Mouse (Mus musculus) hindbrain, embryonic 14.5 days (tissue): Measurements from ENCODE around the gene Qpct. TPM values are rescaled to one million over a fixed set of nuclear protein-coding genes. Genes with fewer than 3 reads are reported as not detected.
A peak's percentile ranks its signal among the peaks of the same experiment; 100 is the strongest.

Source experiments
- ATAC-seq: fragments of 200-750 bp; cut with Nextera tagmentation; 2 replicates; pipeline ENCODE4 v1.8.0; 2017; ENCODE audit warnings: moderate number of reproducible peaks, mild to moderate bottlenecking, moderate TSS enrichment, moderate library complexity; ENCODE audit not compliant: low FRiP score
- DNase-seq: peaks from one replicate; pipeline ENCODE4 v3.0.0-alpha.2; 2015; ENCODE audit warnings: low spot score
- H3K27ac ChIP-seq: fragments of 300-500 bp; sonication (generic); 2 replicates; pipeline ENCODE4 v1.5.1; 2014; ENCODE audit warnings: mild to moderate bottlenecking, moderate library complexity
- H3K27me3 ChIP-seq: fragments of 300-500 bp; sonication (generic); 2 replicates; pipeline ENCODE4 v1.6.1; 2014; ENCODE audit warnings: mild to moderate bottlenecking, low read length, mixed read lengths; ENCODE audit not compliant: control insufficient read depth, insufficient read depth
- H3K36me3 ChIP-seq: fragments of 300-500 bp; sonication (generic); replicated peaks from 2 replicates; pipeline ENCODE4 v1.6.1; 2014; ENCODE audit not compliant: control insufficient read depth, insufficient read depth
- H3K4me1 ChIP-seq: fragments of 300-500 bp; sonication (generic); replicated peaks from 2 replicates; pipeline ENCODE4 v1.6.1; 2014; ENCODE audit warnings: antibody characterized with exemption, low read length, mixed read lengths; ENCODE audit not compliant: control insufficient read depth, insufficient read depth
- H3K4me2 ChIP-seq: fragments of 300-500 bp; sonication (generic); replicated peaks from 2 replicates; pipeline ENCODE4 v1.6.1; 2014; ENCODE audit warnings: mild to moderate bottlenecking, moderate library complexity
- H3K4me3 ChIP-seq: fragments of 300-500 bp; sonication (generic); replicated peaks from 2 replicates; pipeline ENCODE4 v1.5.1; 2014; ENCODE audit warnings: mild to moderate bottlenecking, low read length
- H3K9ac ChIP-seq: fragments of 300-500 bp; sonication (generic); 2 replicates; pipeline ENCODE4 v1.6.1; 2014
- H3K9me3 ChIP-seq: fragments of 300-500 bp; sonication (generic); 2 replicates; pipeline ENCODE4 v1.6.1; 2016; ENCODE audit warnings: low read length; ENCODE audit not compliant: control insufficient read depth
- WGBS: fragments of 180-500 bp; shearing (Covaris S2); extraction: QIAGEN DNeasy Blood & Tissue Kit; methylation state at CpG from one replicate; pipeline ENCODE4 v1.1.7; 2014; 5-methylcytosine and 5-hydroxymethylcytosine counted together
- polyA plus RNA-seq: library from polyadenylated mRNA; unstranded; fragments of >200 nt; fragmentation: Nextera tagmentation; extraction: Ambion mirVana; gene quantifications from 2 replicates; pipeline ENCODE4 v1.2.1, GENCODE M21; 2014

Gene Qpct
- polyA plus RNA-seq, 1 experiment from 2014 or later = 22.8 TPM

- peaks cover 6% of the 10 kb centered on the region; the same call in 1 of the 2 replicates for H3K4me1 ChIP-seq
- no peak overlapping the region for H3K4me3 ChIP-seq
- peaks cover 11% of the 10 kb centered on the region for H3K27me3 ChIP-seq
- H3K27ac ChIP-seq = no peak overlapping the region
- DNase-seq = no peak
- 84% methylated on average over 4 of the region's 4 CpGs for WGBS
- H3K4me2 ChIP-seq = no peak overlapping the region
- no peak overlapping the region for H3K9ac ChIP-seq
- H3K9me3 ChIP-seq = no peaks in the 10 kb centered on the region
- no peak for ATAC-seq
- H3K36me3 ChIP-seq = no peaks in the 10 kb centered on the region
Measured at GRCm38 (mm10) chr17:79024544-79024943, 27.2 kb upstream of the Qpct start.

GRCm38 (mm10) chr17:79029226-79029625 lies 22.5 kb upstream of the Qpct start:
- Histone ChIP-seq H3K4me2 (no peak overlapping the region), H3K4me3 (no peak overlapping the region), H3K36me3 (no peaks in the 10 kb centered on the region), H3K4me1 (no peaks in the 10 kb centered on the region), H3K9ac (no peak overlapping the region), H3K27ac (no peak overlapping the region), H3K27me3 (no peaks in the 10 kb centered on the region), H3K9me3 (no peaks in the 10 kb centered on the region)
- WGBS = 87% methylated on average over 3 of the region's 3 CpGs
- no peak for ATAC-seq
- DNase-seq = no peak

GRCm38 (mm10) chr17:79031569-79031968 lies 20.1 kb upstream of the Qpct start:
- no peak overlapping the region for H3K4me2 ChIP-seq
- 88% methylated on average over 5 of the region's 5 CpGs for WGBS
- no peak overlapping the region for H3K4me3 ChIP-seq
- ATAC-seq = no peak
- no peak overlapping the region for H3K9ac ChIP-seq
- no peaks in the 10 kb centered on the region for H3K27me3 ChIP-seq
- H3K27ac ChIP-seq = no peak overlapping the region
- no peaks in the 10 kb centered on the region for H3K9me3 ChIP-seq
- H3K4me1 ChIP-seq = no peaks in the 10 kb centered on the region
- no peak for DNase-seq
- H3K36me3 ChIP-seq = no peaks in the 10 kb centered on the region

GRCm38 (mm10) chr17:79032782-79033181 lies 18.9 kb upstream of the Qpct start:
- WGBS = 84% methylated on average over 4 of the region's 4 CpGs
- Histone ChIP-seq H3K9ac (no peak overlapping the region), H3K27ac (no peak overlapping the region), H3K36me3 (no peaks in the 10 kb centered on the region), H3K4me1 (no peaks in the 10 kb centered on the region), H3K4me2 (no peak overlapping the region), H3K9me3 (no peaks in the 10 kb centered on the region), H3K27me3 (no peaks in the 10 kb centered on the region), H3K4me3 (no peak overlapping the region)
- no peak for DNase-seq
- ATAC-seq = no peak

GRCm38 (mm10) chr17:79039660-79040059 lies 12.0 kb upstream of the Qpct start:
- Histone ChIP-seq H3K9me3 (no peaks in the 10 kb centered on the region), H3K27ac (no peak overlapping the region), H3K4me1 (no peaks in the 10 kb centered on the region), H3K4me2 (no peak overlapping the region), H3K36me3 (no peaks in the 10 kb centered on the region), H3K27me3 (no peaks in the 10 kb centered on the region), H3K9ac (no peak overlapping the region), H3K4me3 (no peak overlapping the region)
- no peak for DNase-seq
- no peak for ATAC-seq

GRCm38 (mm10) chr17:79043705-79044104 lies 8.0 kb upstream of the Qpct start:
- no peaks in the 10 kb centered on the region for H3K36me3 ChIP-seq
- 95% methylated on average over 2 of the region's 2 CpGs for WGBS
- H3K9me3 ChIP-seq = no peaks in the 10 kb centered on the region
- no peak overlapping the region for H3K9ac ChIP-seq
- H3K4me3 ChIP-seq = no peak overlapping the region
- no peak overlapping the region for H3K4me2 ChIP-seq
- no peak for ATAC-seq
- H3K27me3 ChIP-seq = no peaks in the 10 kb centered on the region
- DNase-seq = no peak
- H3K27ac ChIP-seq = no peak overlapping the region
- no peaks in the 10 kb centered on the region for H3K4me1 ChIP-seq

- Histone ChIP-seq H3K4me3 (peak overlapping the region; percentile 56), H3K27me3 (no peaks in the 10 kb centered on the region), H3K9ac (peak overlapping the region; percentile 59), H3K4me1 (no peaks in the 10 kb centered on the region), H3K9me3 (no peaks in the 10 kb centered on the region), H3K36me3 (no peaks in the 10 kb centered on the region), H3K27ac (peak overlapping the region; percentile 46), H3K4me2 (peak overlapping the region; percentile 70)
- peak; percentile 93 for ATAC-seq
- peak; percentile 71 for DNase-seq
- 0% methylated on average over 45 of the region's 45 CpGs for WGBS
Measured at GRCm38 (mm10) chr17:79052088-79052812, 544 bp downstream of the Qpct start.

GRCm38 (mm10) chr17:79058271-79058670 lies 6.6 kb downstream of the Qpct start:
- WGBS = 69% methylated on average over 6 of the region's 6 CpGs
- Histone ChIP-seq H3K36me3 (no peaks in the 10 kb centered on the region), H3K9ac (no peak overlapping the region), H3K4me3 (no peak overlapping the region), H3K9me3 (no peaks in the 10 kb centered on the region), H3K4me2 (no peak overlapping the region), H3K27ac (no peak overlapping the region), H3K4me1 (no peaks in the 10 kb centered on the region), H3K27me3 (no peaks in the 10 kb centered on the region)
- ATAC-seq (no peak), DNase-seq (no peak)

- no peak overlapping the region for H3K4me2 ChIP-seq
- WGBS = 74% methylated on average over 5 of the region's 5 CpGs
- no peaks in the 10 kb centered on the region for H3K36me3 ChIP-seq
- ATAC-seq = no peak
- no peak for DNase-seq
- H3K4me3 ChIP-seq = no peak overlapping the region
- H3K27me3 ChIP-seq = no peaks in the 10 kb centered on the region
- no peaks in the 10 kb centered on the region for H3K9me3 ChIP-seq
- no peak overlapping the region for H3K9ac ChIP-seq
- no peak overlapping the region for H3K27ac ChIP-seq
- H3K4me1 ChIP-seq = no peaks in the 10 kb centered on the region
Measured at GRCm38 (mm10) chr17:79060221-79060620, 8.5 kb downstream of the Qpct start.

GRCm38 (mm10) chr17:79064250-79064649 lies 12.5 kb downstream of the Qpct start:
- no peak overlapping the region for H3K9ac ChIP-seq
- no peak overlapping the region for H3K4me3 ChIP-seq

More at GRCm38 (mm10) chr17:79064250-79064649, 12.5 kb downstream of the Qpct start:
- WGBS = 87% methylated on average over 1 of the region's 1 CpGs
- H3K27me3 ChIP-seq = no peaks in the 10 kb centered on the region
- H3K36me3 ChIP-seq = no peaks in the 10 kb centered on the region
- DNase-seq (no peak), ATAC-seq (no peak)
- no peak overlapping the region for H3K4me2 ChIP-seq
- no peak overlapping the region for H3K27ac ChIP-seq
- H3K4me1 ChIP-seq = no peaks in the 10 kb centered on the region
- no peaks in the 10 kb centered on the region for H3K9me3 ChIP-seq
